Mouse (Mus musculus) hindbrain, embryonic 11.5 days (tissue): ENCODE measurements around the gene Igfbp6. TPM values are rescaled to one million over a fixed set of nuclear protein-coding genes. Genes with fewer than 3 reads are reported as not detected.

Source experiments
- ATAC-seq: fragments of 200-750 bp; cut with Nextera tagmentation; 2 replicates; pipeline ENCODE4 v1.8.0; 2017; ENCODE audit warnings: mild to moderate bottlenecking, moderate TSS enrichment, moderate library complexity; ENCODE audit not compliant: low FRiP score
- DNase-seq: peaks from one replicate; pipeline ENCODE4 v3.0.0-alpha.2; 2015; ENCODE audit warnings: low spot score
- H3K27ac ChIP-seq: fragments of 300-500 bp; sonication (generic); 2 replicates; pipeline ENCODE4 v1.5.1; 2014; ENCODE audit warnings: mild to moderate bottlenecking, low read depth, low read length
- H3K27me3 ChIP-seq: fragments of 300-500 bp; sonication (generic); 2 replicates; pipeline ENCODE4 v1.6.1; 2014; ENCODE audit warnings: mild to moderate bottlenecking, low read length, moderate library complexity, mixed read lengths; ENCODE audit not compliant: control insufficient read depth, insufficient read depth
- H3K36me3 ChIP-seq: fragments of 300-500 bp; sonication (generic); 2 replicates; pipeline ENCODE4 v1.6.1; 2014; ENCODE audit warnings: mild to moderate bottlenecking, low read length, moderate library complexity, mixed read lengths; ENCODE audit not compliant: control insufficient read depth, insufficient read depth
- H3K4me1 ChIP-seq: fragments of 300-500 bp; sonication (generic); replicated peaks from 2 replicates; pipeline ENCODE4 v1.6.1; 2014; ENCODE audit warnings: low read length, mixed read lengths; ENCODE audit not compliant: control insufficient read depth, insufficient read depth
- H3K4me2 ChIP-seq: fragments of 300-500 bp; sonication (generic); replicated peaks from 2 replicates; pipeline ENCODE4 v1.6.1; 2014; ENCODE audit warnings: mild to moderate bottlenecking, low read depth, low read length
- H3K4me3 ChIP-seq: fragments of 300-500 bp; sonication (generic); 2 replicates; pipeline ENCODE4 v1.5.1; 2014; ENCODE audit warnings: low read depth, low read length
- H3K9ac ChIP-seq: fragments of 300-500 bp; sonication (generic); 2 replicates; pipeline ENCODE4 v1.6.1; 2014; ENCODE audit warnings: low read depth, low read length
- H3K9me3 ChIP-seq: fragments of 300-500 bp; sonication (generic); 2 replicates; pipeline ENCODE4 v1.6.1; 2016; ENCODE audit warnings: low read length; ENCODE audit not compliant: control insufficient read depth
- WGBS: fragments of 180-500 bp; shearing (Covaris S2); extraction: QIAGEN DNeasy Blood & Tissue Kit; methylation state at CpG from one replicate; pipeline ENCODE4 v1.1.7; 2014; 5-methylcytosine and 5-hydroxymethylcytosine counted together
- polyA plus RNA-seq: library from polyadenylated mRNA; unstranded; fragments of >200 nt; fragmentation: Nextera tagmentation; extraction: Ambion mirVana; gene quantifications from 2 replicates; pipeline ENCODE4 v1.2.1, GENCODE M21; 2014

Gene Igfbp6
- polyA plus RNA-seq, 1 experiment from 2014 or later: 0.31 TPM

GRCm38 (mm10) chr15:102113674-102114073 is 30.5 kb upstream of the Igfbp6 start:
- DNase-seq: no peak
- Histone ChIP-seq H3K9me3 (no peaks in the 10 kb centered on the region), H3K4me1 (no peaks in the 10 kb centered on the region), H3K4me3 (no peak overlapping the region), H3K4me2 (no peak overlapping the region), H3K27me3 (no peaks in the 10 kb centered on the region), H3K27ac (no peak overlapping the region), H3K36me3 (no peaks in the 10 kb centered on the region; the same call in none of the 2 replicates), H3K9ac (no peak overlapping the region)
- WGBS: 86% methylated on average over 4 of the region's 4 CpGs
- ATAC-seq: no peak

- Histone ChIP-seq H3K9me3 (no peaks in the 10 kb centered on the region), H3K27me3 (no peaks in the 10 kb centered on the region), H3K36me3 (no peaks in the 10 kb centered on the region; the same call in none of the 2 replicates), H3K27ac (no peak overlapping the region), H3K9ac (no peak overlapping the region), H3K4me1 (no peaks in the 10 kb centered on the region), H3K4me2 (no peak overlapping the region), H3K4me3 (no peak overlapping the region)
- 92% methylated on average over 7 of the region's 7 CpGs for WGBS
- no peak for ATAC-seq
- DNase-seq: no peak
Observed at GRCm38 (mm10) chr15:102114651-102115260, 29.4 kb upstream of the Igfbp6 start.

GRCm38 (mm10) chr15:102115731-102116231 is 28.4 kb upstream of the Igfbp6 start:
- H3K4me3 ChIP-seq: no peak overlapping the region
- no peak overlapping the region for H3K4me2 ChIP-seq
- H3K27ac ChIP-seq: no peak overlapping the region
- no peaks in the 10 kb centered on the region; the same call in none of the 2 replicates for H3K36me3 ChIP-seq
- no peak overlapping the region for H3K9ac ChIP-seq
- H3K27me3 ChIP-seq: no peaks in the 10 kb centered on the region
- WGBS: 72% methylated on average over 9 of the region's 9 CpGs
- H3K9me3 ChIP-seq: no peaks in the 10 kb centered on the region
- DNase-seq: no peak
- no peaks in the 10 kb centered on the region for H3K4me1 ChIP-seq
- no peak for ATAC-seq

- DNase-seq (no peak), ATAC-seq (no peak)
- Histone ChIP-seq H3K4me3 (no peak overlapping the region), H3K9me3 (no peaks in the 10 kb centered on the region), H3K36me3 (no peaks in the 10 kb centered on the region; the same call in none of the 2 replicates), H3K27ac (no peak overlapping the region), H3K4me2 (no peak overlapping the region), H3K4me1 (no peaks in the 10 kb centered on the region), H3K9ac (no peak overlapping the region), H3K27me3 (no peaks in the 10 kb centered on the region)
- 77% methylated on average over 11 of the region's 11 CpGs for WGBS
Observed at GRCm38 (mm10) chr15:102116753-102117415, 27.3 kb upstream of the Igfbp6 start.

- Histone ChIP-seq H3K4me3 (no peak overlapping the region), H3K27ac (no peak overlapping the region), H3K9ac (no peak overlapping the region), H3K9me3 (no peaks in the 10 kb centered on the region), H3K36me3 (no peaks in the 10 kb centered on the region; the same call in none of the 2 replicates), H3K4me1 (no peaks in the 10 kb centered on the region), H3K27me3 (no peaks in the 10 kb centered on the region), H3K4me2 (no peak overlapping the region)
- no peak for DNase-seq
- 74% methylated on average over 19 of the region's 19 CpGs for WGBS
- no peak for ATAC-seq
Observed at GRCm38 (mm10) chr15:102117461-102118443, 26.4 kb upstream of the Igfbp6 start.

GRCm38 (mm10) chr15:102118591-102118990 is 25.6 kb upstream of the Igfbp6 start:
- 85% methylated on average over 4 of the region's 4 CpGs for WGBS
- Histone ChIP-seq H3K36me3 (no peaks in the 10 kb centered on the region; the same call in none of the 2 replicates), H3K9ac (no peak overlapping the region), H3K4me3 (no peak overlapping the region), H3K9me3 (no peaks in the 10 kb centered on the region), H3K27me3 (no peaks in the 10 kb centered on the region), H3K4me2 (no peak overlapping the region), H3K4me1 (no peaks in the 10 kb centered on the region), H3K27ac (no peak overlapping the region)
- ATAC-seq (no peak), DNase-seq (no peak)

GRCm38 (mm10) chr15:102119121-102119830 is 24.9 kb upstream of the Igfbp6 start:
- DNase-seq (no peak), ATAC-seq (no peak)
- no peaks in the 10 kb centered on the region; the same call in none of the 2 replicates for H3K36me3 ChIP-seq
- H3K27me3 ChIP-seq: no peaks in the 10 kb centered on the region
- no peak overlapping the region for H3K27ac ChIP-seq
- no peak overlapping the region for H3K4me2 ChIP-seq
- H3K4me3 ChIP-seq: no peak overlapping the region
- no peaks in the 10 kb centered on the region for H3K9me3 ChIP-seq
- 76% methylated on average over 8 of the region's 8 CpGs for WGBS
- no peaks in the 10 kb centered on the region for H3K4me1 ChIP-seq
- no peak overlapping the region for H3K9ac ChIP-seq

- Histone ChIP-seq H3K4me2 (no peak overlapping the region), H3K36me3 (no peaks in the 10 kb centered on the region; the same call in none of the 2 replicates), H3K4me1 (no peaks in the 10 kb centered on the region), H3K27ac (no peak overlapping the region), H3K9me3 (no peaks in the 10 kb centered on the region), H3K9ac (no peak overlapping the region), H3K4me3 (no peak overlapping the region), H3K27me3 (no peaks in the 10 kb centered on the region)
- ATAC-seq: no peak
- WGBS: 77% methylated on average over 2 of the region's 2 CpGs
- DNase-seq: no peak
Observed at GRCm38 (mm10) chr15:102119831-102120170, 24.4 kb upstream of the Igfbp6 start.
